Mouse (Mus musculus) natural killer cell, adult 2 months (primary cell): Measurements from ENCODE around the gene Rpsa.
A peak's percentile ranks its signal among the peaks of the same experiment; 100 is the strongest.

ENCODE experiments used
- DNase-seq, 2 experiments: peaks; one replicate each; pipeline ENCODE4 v3.0.0; 2022; ENCODE audit warnings: low spot score in 2 of 2

The Rpsa gene

DNA sequence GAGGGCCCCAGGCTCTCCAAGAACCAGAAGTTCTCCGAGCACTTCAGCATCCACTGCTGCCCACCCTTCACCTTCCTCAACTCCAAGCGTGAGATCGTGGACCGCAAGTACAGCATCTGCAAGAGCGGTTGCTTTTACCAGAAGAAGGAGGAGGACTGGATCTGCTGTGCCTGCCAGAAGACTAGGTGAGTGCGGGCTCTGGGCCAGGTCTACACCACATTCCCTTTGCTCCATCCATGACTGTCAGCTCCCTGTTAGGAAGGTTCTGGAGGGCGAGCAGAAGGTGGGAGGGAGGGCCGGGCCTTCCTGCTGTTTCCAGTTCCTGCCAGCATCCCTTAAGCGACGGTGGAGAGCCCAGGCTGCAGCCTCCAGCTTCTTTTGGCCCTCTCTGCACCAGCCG is 40.3 kb downstream of the Rpsa start:
- DNase-seq = no peak

DNA sequence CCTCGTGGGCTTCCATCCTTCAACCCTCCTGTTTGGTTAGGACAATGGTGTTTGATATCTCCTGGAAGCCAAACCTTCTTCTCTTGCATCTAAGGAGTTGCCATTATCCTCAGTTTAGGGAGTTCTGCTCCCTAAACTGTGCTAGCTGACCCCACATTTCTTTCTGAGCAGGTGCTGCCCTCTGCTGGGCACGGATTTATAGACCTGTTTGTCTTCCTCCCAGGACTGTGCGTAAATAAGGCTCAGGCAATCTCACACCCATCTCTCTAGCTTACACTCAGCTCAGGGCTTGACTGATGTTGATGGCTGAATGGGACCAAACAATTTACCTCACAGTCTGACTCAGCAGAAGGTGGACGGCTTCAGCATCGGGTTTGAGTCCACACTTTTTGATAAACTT is 43.8 kb downstream of the Rpsa start:
- peak in 1 of 2 experiments; percentile 21 for DNase-seq

DNA sequence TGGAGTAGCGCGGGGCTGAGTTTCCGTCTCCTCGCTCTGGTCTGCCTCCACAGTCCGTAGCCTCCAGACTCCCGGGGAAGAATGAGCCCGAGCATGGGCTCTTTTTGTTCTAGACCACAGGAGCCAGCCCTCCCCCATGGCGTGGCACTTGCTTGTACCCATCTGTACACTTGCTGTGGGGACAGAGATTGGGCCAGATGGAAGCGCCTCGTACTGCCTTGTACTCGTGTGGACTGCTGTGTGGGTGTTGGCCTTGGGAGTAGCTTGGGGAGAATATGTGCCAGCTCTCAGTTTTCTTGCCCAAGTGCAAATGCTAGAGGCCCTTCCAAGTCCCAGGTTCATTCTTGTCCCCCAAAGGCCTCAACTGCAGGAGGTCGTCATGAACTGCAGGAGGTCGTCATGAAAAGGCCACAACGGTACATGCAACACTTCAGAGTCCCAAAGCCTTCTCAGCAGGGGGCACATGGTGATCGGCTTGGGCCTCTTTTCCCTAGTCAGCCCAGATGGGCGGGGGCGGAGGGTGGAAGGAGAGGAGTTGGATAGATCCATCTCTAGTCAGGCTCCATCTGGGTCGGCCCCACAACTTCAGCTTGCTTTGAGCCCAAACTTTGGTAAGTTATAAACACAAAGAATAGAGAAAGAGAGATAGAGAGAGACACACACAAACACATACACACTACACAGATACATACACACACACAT is 47.1 kb downstream of the Rpsa start:
- no peak for DNase-seq

DNA sequence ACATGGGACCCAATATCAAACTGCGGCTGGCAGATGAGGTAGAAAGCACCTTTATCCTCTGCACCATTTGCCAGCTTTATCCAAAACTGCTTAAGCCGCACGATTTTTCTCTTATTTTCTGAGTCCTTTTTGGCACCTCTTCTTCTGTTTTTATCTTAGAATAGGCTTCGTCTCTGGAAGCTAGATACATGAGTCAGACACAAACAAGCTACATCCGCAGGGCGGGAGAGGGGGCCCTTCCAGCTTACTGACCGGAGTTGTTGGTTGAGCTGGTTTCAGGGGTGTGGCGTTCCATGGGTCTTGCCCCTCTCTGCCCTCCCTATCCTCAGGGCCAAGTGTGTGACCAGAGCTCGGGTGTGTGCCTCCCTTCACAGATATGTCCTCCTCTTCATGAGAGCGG is 51.3 kb downstream of the Rpsa start:
- DNase-seq = no peak
